8 mouse cellular contexts compared by ENCODE assay signal in genomic region chr1:89942395-89942976, GRCm38 (mm10). TPM values are rescaled to one million over a fixed set of nuclear protein-coding genes. Genes with fewer than 3 reads are reported as not detected.
A peak's percentile ranks its signal among the peaks of the same experiment; 100 is the strongest.
DNase-seq lines count a peak whose midpoint lies in the region; ATAC-seq lines count a peak whose summit lies in the region.
"Had no signal": no experiment of that assay in that cellular context is flagged by ENCODE, and none has a peak within 500 bp of the region (broad histone marks: within the 10 kb centered on the region; RNA-seq: fewer than 3 reads in every experiment).

No protein-coding gene starts in this region.

- DNase-seq in liver: no peak
- DNase-seq in forebrain, embryonic 11.5 days (ENCODE audit: low spot score): no peak
- no peak for DNase-seq in intestine, embryonic 14.5 days (ENCODE audit: low spot score)
- no peak for DNase-seq in cerebellum, postnatal 25 days
- DNase-seq in B cell, adult 2 months: no peak

- no peak for ATAC-seq in liver, embryonic 12.5 days
- ATAC-seq in forebrain, embryonic 11.5 days (replicated peaks; ENCODE audit: low FRiP score): no peak
- no peak for ATAC-seq in intestine, embryonic 14.5 days (replicated peaks; ENCODE audit: low FRiP score, low TSS enrichment, low read depth)
- ATAC-seq in neural tube, embryonic 13.5 days (ENCODE audit: low read depth): no peak

- H3K4me2 ChIP-seq in liver, embryonic 12.5 days: peak overlapping the region; percentile 54
- H3K4me2 ChIP-seq in forebrain, embryonic 11.5 days (ENCODE audit: low read depth, low read length, severe bottlenecking): peak overlapping the region; percentile 61
- H3K4me2 ChIP-seq in intestine, embryonic 14.5 days (ENCODE audit: low read length): peak overlapping the region; percentile 36
- peak overlapping the region; percentile 72 for H3K4me2 ChIP-seq in neural tube, embryonic 13.5 days

- no peak overlapping the region for H3K27ac ChIP-seq in liver, embryonic 12.5 days
- H3K27ac ChIP-seq in forebrain, embryonic 11.5 days (ENCODE audit: low read depth, low read length): no peak overlapping the region
- H3K27ac ChIP-seq in intestine, embryonic 14.5 days (ENCODE audit: low read depth): no peak overlapping the region
- H3K27ac ChIP-seq in neural tube, embryonic 13.5 days (replicated peaks): peak overlapping the region; percentile 90

- 9% methylated on average over 15 of the region's 15 CpGs for WGBS in liver, embryonic 12.5 days (ENCODE audit: insufficient replicate concordance)
- WGBS in forebrain, embryonic 11.5 days: 2% methylated on average over 15 of the region's 15 CpGs
- 4% methylated on average over 15 of the region's 15 CpGs for WGBS in intestine, embryonic 14.5 days
- 2% methylated on average over 15 of the region's 15 CpGs for WGBS in neural tube, embryonic 13.5 days

- H3K36me3 ChIP-seq in liver, embryonic 12.5 days: no peaks in the 10 kb centered on the region
- no peaks in the 10 kb centered on the region for H3K36me3 ChIP-seq in forebrain, embryonic 11.5 days (ENCODE audit: control insufficient read depth, insufficient read depth, low read length)
- no peaks in the 10 kb centered on the region for H3K36me3 ChIP-seq in intestine, embryonic 14.5 days (ENCODE audit: control insufficient read depth, insufficient read depth, low read length)
- H3K36me3 ChIP-seq in neural tube, embryonic 13.5 days: no peaks in the 10 kb centered on the region

- 0 out of 2 replicates have a peak, but pooled peaks cover 7% of the 10 kb centered on the region for H3K4me1 ChIP-seq in liver, embryonic 12.5 days
- H3K4me1 ChIP-seq in forebrain, embryonic 11.5 days (replicated peaks; ENCODE audit: control insufficient read depth, insufficient read depth, low read length): peaks cover 14% of the 10 kb centered on the region
- H3K4me1 ChIP-seq in intestine, embryonic 14.5 days (replicated peaks; ENCODE audit: control insufficient read depth, insufficient read depth, low read length): peaks cover 3% of the 10 kb centered on the region; the same call in 1 of the 2 replicates
- peaks cover 32% of the 10 kb centered on the region for H3K4me1 ChIP-seq in neural tube, embryonic 13.5 days (replicated peaks)

- no peaks in the 10 kb centered on the region for H3K9me3 ChIP-seq in liver, embryonic 12.5 days (replicated peaks)
- no peaks in the 10 kb centered on the region for H3K9me3 ChIP-seq in forebrain, embryonic 11.5 days (ENCODE audit: control insufficient read depth, low read length)
- H3K9me3 ChIP-seq in intestine, embryonic 14.5 days (ENCODE audit: control insufficient read depth, low read length): no peaks in the 10 kb centered on the region
- no peaks in the 10 kb centered on the region for H3K9me3 ChIP-seq in neural tube, embryonic 13.5 days

- H3K27me3 ChIP-seq in liver, embryonic 12.5 days (replicated peaks): peaks cover 96% of the 10 kb centered on the region
- H3K27me3 ChIP-seq in forebrain, embryonic 11.5 days (ENCODE audit: control insufficient read depth, insufficient read depth, low read length): peaks cover 86% of the 10 kb centered on the region
- H3K27me3 ChIP-seq in intestine, embryonic 14.5 days (replicated peaks; ENCODE audit: control insufficient read depth, insufficient read depth, low read length): peaks cover 76% of the 10 kb centered on the region
- H3K27me3 ChIP-seq in neural tube, embryonic 13.5 days: peaks cover 76% of the 10 kb centered on the region

- H3K9ac ChIP-seq in liver, embryonic 12.5 days: no peak overlapping the region
- H3K9ac ChIP-seq in forebrain, embryonic 11.5 days (ENCODE audit: low read length): peak overlapping the region; percentile 43; the same call in 1 of the 2 replicates
- H3K9ac ChIP-seq in intestine, embryonic 14.5 days (ENCODE audit: low read length): no peak overlapping the region
- H3K9ac ChIP-seq in neural tube, embryonic 13.5 days: peak overlapping the region; percentile 72

- H3K4me3 ChIP-seq in liver, embryonic 12.5 days: no peak overlapping the region
- peak overlapping the region; percentile 28; the same call in 1 of the 2 replicates for H3K4me3 ChIP-seq in forebrain, embryonic 11.5 days (ENCODE audit: low read depth, low read length)
- peak overlapping the region; percentile 25 for H3K4me3 ChIP-seq in intestine, embryonic 14.5 days (ENCODE audit: low read depth, low read length)
- H3K4me3 ChIP-seq in neural tube, embryonic 13.5 days: peak overlapping the region; percentile 39
- H3K4me3 ChIP-seq: myocyte had no signal

RNA-seq across cellular contexts. Expression of gene Gbx2, which starts 11.5 kb away (rescaled TPM):
- polyA plus RNA-seq in liver, embryonic 12.5 days (2016; fragmentation: Nextera tagmentation; extraction: Ambion mirVana): 1.7 and 2.0 TPM in 2 replicates
- polyA plus RNA-seq in forebrain, embryonic 11.5 days (2014; fragmentation: Nextera tagmentation; extraction: Ambion mirVana): 5.0 and 6.7 TPM in 2 replicates
- polyA plus RNA-seq in intestine, embryonic 14.5 days (2014; fragmentation: Nextera tagmentation; extraction: Ambion mirVana): 0.20 TPM in 1 of 2 replicates, not detected in the other
- polyA plus RNA-seq in neural tube, embryonic 13.5 days (2015; fragmentation: Nextera tagmentation; extraction: Ambion mirVana): 42.7 and 44.6 TPM in 2 replicates
- polyA plus RNA-seq: myocyte had no signal

Comparison
In these comparisons a context has a peak if more than half of its experiments do, and no peak if none do; other contexts are left out.
1. H3K9ac ChIP-seq: peak in forebrain, embryonic 11.5 days (single experiment) and neural tube, embryonic 13.5 days (single experiment); none in liver, embryonic 12.5 days (single experiment) and intestine, embryonic 14.5 days (single experiment).
2. Peak in every context shown above with its lines, with median percentiles within 50 percentile points of each other: H3K4me2 ChIP-seq.